25 mouse cellular contexts compared by ENCODE assay signal in the genomic region with DNA sequence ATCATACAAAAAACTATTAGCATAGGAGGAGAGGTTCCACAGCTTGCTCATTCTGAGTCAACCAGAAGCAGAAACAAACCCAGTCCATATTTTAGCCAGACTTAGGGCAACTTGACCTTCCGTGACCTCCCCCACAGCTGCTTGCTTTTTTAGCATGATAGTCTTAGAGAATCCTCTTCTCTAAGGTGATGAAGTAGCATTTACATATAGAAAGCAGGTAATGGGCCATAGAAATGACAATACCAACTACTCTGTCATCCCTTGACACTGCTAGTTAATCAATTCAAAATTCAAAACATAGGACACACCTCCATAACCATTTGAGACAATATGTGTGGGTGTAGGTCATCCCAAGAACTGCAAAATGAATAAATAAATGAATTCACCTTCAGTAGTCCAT.
"Had no signal": no experiment of that assay in that cellular context is flagged by ENCODE, and none has a peak within 500 bp of the region (broad histone marks: within the 10 kb centered on the region; RNA-seq: fewer than 3 reads in every experiment).

No protein-coding gene starts in this region.

- H3K9me3 ChIP-seq: forebrain, embryonic 13.5 days; heart, embryonic 10.5 days had no signal

- H3K27ac ChIP-seq: embryonic facial prominence, embryonic 10.5 days; embryonic facial prominence, embryonic 12.5 days; embryonic facial prominence, embryonic 13.5 days; embryonic facial prominence, embryonic 15.5 days; forebrain, embryonic 10.5 days; forebrain, embryonic 12.5 days; forebrain, embryonic 13.5 days; forebrain, embryonic 15.5 days; gastrocnemius, adult 2 months; heart, adult 2 months; heart, embryonic 10.5 days had no signal

- DNase-seq: cerebellum, adult 9-11 months; cerebellum, postnatal 10 days; cerebellum, postnatal 14 days; cerebellum, postnatal 25 days; cerebellum, postnatal 36 days; embryo, embryonic 11 days; forebrain, postnatal 0 days; gastrocnemius, adult 2 months; gastrocnemius, postnatal 10 days; gastrocnemius, postnatal 25 days; gastrocnemius, postnatal 36 days; heart, adult 18-20 months; heart, adult 2 months had no signal

- H3K9ac ChIP-seq: embryonic facial prominence, embryonic 12.5 days; embryonic facial prominence, embryonic 13.5 days; embryonic facial prominence, embryonic 15.5 days; forebrain, embryonic 12.5 days; forebrain, embryonic 13.5 days; forebrain, embryonic 15.5 days; forebrain, postnatal 0 days had no signal

- H3K36me3 ChIP-seq: embryonic facial prominence, embryonic 10.5 days; embryonic facial prominence, embryonic 12.5 days; embryonic facial prominence, embryonic 13.5 days; embryonic facial prominence, embryonic 15.5 days; forebrain, embryonic 10.5 days; forebrain, embryonic 12.5 days; forebrain, embryonic 15.5 days; heart, embryonic 10.5 days had no signal

- H3K4me1 ChIP-seq: embryonic facial prominence, embryonic 10.5 days; embryonic facial prominence, embryonic 12.5 days; embryonic facial prominence, embryonic 13.5 days; embryonic facial prominence, embryonic 15.5 days; forebrain, embryonic 10.5 days; forebrain, embryonic 12.5 days; forebrain, embryonic 13.5 days; forebrain, embryonic 15.5 days; heart, embryonic 10.5 days had no signal

- H3K4me2 ChIP-seq: embryonic facial prominence, embryonic 12.5 days; embryonic facial prominence, embryonic 13.5 days; embryonic facial prominence, embryonic 15.5 days; forebrain, embryonic 12.5 days; forebrain, embryonic 13.5 days; forebrain, embryonic 15.5 days had no signal

- H3K27me3 ChIP-seq: embryonic facial prominence, embryonic 12.5 days; embryonic facial prominence, embryonic 13.5 days; embryonic facial prominence, embryonic 15.5 days; forebrain, embryonic 12.5 days; forebrain, embryonic 13.5 days; forebrain, embryonic 15.5 days had no signal

- H3K4me3 ChIP-seq: embryonic facial prominence, embryonic 10.5 days; embryonic facial prominence, embryonic 12.5 days; embryonic facial prominence, embryonic 13.5 days; embryonic facial prominence, embryonic 15.5 days; erythroblast, embryonic 14.5 days; forebrain, embryonic 10.5 days; forebrain, embryonic 12.5 days; forebrain, embryonic 13.5 days; forebrain, embryonic 15.5 days; gastrocnemius, adult 2 months; heart, adult 2 months; heart, embryonic 10.5 days had no signal

- ATAC-seq: forebrain, embryonic 13.5 days; forebrain, embryonic 14.5 days; forebrain, embryonic 15.5 days; forebrain, embryonic 16.5 days; forebrain, postnatal 0 days had no signal
